Mouse (Mus musculus) left cerebral cortex, adult 9 months (tissue): ENCODE data around the gene BC024978.

Source experiments
- DNase-seq, 2 experiments: peaks; one replicate each; pipeline ENCODE4 v3.0.0; 2022; ENCODE audit warnings: low spot score in 2 of 2

Gene BC024978

GRCm38 (mm10) chr7:27195681-27196611 lies at the start of gene BC024978, which contains the start of gene Snrpa:
Gene BC024978, plus strand, starts transcription at chr7:27195781.
Gene Snrpa, minus strand, starts transcription at chr7:27196271.
- DNase-seq = peak; percentile 99

GRCm38 (mm10) chr7:27153205-27153764 lies 42.3 kb upstream of the BC024978 start, which contains the start of gene Cyp2t4:
Gene Cyp2t4, plus strand, starts transcription at chr7:27153714.
- no peak for DNase-seq

- peak in 1 of 2 experiments; percentile 75 for DNase-seq
These were observed 39.6 kb upstream of the BC024978 start for GRCm38 (mm10) chr7:27156005-27156404.

GRCm38 (mm10) chr7:27158171-27158570 lies 37.4 kb upstream of the BC024978 start:
- DNase-seq = no peak

GRCm38 (mm10) chr7:27159256-27159655 lies 36.3 kb upstream of the BC024978 start:
- DNase-seq = no peak

- DNase-seq = peak; percentile 80 to 88
These were observed 35.7 kb upstream of the BC024978 start for GRCm38 (mm10) chr7:27159882-27160281.

DNA sequence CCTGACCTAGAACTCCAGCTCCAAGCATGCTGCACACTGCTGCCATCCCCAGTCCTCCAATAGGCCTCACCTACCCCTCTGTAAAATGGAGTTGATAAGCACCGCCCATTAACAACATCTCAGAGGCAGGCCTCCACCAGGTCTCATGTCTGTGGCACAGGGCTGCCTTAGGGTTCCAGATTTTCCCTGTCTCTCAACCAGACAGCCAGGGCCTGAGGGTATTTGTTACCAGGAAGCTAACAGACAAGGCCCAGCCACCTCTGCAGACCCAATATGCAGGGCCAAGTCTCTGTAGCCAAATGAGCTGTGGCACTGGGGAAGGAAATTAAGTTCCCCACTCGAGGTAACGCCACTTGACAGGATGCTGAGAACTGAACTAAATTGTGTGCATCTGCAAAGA lies 34.7 kb upstream of the BC024978 start:
- DNase-seq = no peak

DNA sequence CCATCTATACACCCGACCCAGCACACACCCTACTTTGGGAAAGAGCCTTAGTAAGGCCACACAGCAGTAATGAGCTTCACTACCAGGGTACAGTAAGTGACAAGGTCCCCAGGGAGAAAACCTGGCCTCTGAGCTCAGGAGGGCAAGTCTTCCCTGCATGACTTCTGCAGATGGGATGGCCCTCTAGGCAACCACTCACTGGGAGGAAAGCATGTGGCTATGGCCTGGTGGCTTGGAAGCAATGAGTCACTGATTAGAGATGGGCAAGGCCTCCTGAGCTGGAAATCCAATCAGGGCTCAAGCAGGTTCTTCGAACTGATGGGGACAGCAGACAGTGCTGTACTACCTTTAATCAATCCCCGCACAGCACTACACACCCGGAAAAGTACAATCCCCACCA lies 33.8 kb upstream of the BC024978 start:
- no peak for DNase-seq

- no peak for DNase-seq
These were observed 32.7 kb upstream of the BC024978 start for GRCm38 (mm10) chr7:27162780-27163449.

GRCm38 (mm10) chr7:27163450-27163805 lies 32.2 kb upstream of the BC024978 start:
- DNase-seq = no peak

DNA sequence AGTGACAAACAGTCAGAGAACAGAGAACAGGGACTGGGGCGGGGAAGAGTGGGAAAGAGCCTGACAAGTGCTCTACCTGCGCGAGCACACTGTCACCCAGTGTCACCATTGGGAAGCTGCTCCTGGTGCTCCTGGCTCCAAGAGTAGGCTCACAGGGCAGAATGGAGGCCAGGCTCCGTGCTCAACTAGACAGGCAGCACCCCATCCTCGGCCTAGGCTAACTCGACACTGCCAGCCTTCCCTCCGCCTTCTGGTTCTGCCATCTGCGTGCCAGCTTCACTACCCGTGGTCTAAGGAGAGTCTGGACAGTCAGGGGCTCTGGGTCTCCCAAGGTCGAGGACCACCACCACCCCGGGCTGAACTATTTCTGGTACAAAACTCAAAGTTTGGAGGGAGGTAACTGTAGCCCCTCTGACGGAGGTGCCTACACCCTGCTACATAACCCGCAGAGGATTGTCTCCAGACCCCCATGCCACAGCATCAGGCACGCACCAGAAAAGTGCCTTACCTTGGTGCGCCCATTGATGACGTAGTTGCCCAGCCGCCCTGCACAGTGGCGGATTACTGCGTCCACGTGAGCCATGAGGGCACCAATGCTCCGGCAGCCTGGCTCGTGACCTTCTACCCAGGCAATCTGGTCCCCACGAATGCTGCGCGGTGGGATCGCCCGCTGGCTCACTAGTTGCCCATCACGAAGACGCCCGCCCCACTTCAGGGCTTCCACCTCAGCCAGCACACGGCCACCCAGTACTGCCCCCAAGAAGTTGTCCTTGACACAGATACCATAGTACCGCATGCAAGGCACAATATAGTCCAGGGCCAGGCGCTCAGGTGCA lies 31.3 kb upstream of the BC024978 start:
- peak in 1 of 2 experiments; percentile 40 for DNase-seq

GRCm38 (mm10) chr7:27165007-27165655 lies 30.4 kb upstream of the BC024978 start:
- peak in 1 of 2 experiments; percentile 37 for DNase-seq

DNA sequence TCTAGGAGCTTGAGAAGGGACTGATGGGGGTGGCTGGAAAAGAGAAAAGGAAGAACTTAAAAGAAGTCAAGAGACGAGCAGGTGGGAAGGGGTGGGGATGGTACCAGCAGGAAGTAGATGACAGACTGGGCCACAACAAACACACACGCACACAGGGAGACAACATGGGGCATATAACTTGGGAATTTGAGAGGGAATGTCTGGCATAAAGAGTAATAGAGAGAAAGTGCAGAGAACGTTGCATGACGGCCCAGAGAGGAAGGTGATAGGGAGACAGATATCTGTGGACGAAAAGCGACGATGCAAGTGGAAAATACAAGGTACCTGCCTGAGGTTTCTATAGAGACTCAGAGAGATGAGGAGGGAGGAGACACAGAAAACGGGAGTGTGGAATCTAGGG lies 29.9 kb upstream of the BC024978 start:
- no peak for DNase-seq

- peak in 1 of 2 experiments; percentile 64 for DNase-seq
These were observed 29.4 kb upstream of the BC024978 start for GRCm38 (mm10) chr7:27166229-27166613.

- DNase-seq = peak; percentile 88 to 95
These were observed 28.7 kb upstream of the BC024978 start, which contains the start of gene Egln2 for GRCm38 (mm10) chr7:27166614-27167474. Gene Egln2, minus strand, starts transcription at chr7:27166802.

- no peak for DNase-seq
These were observed 28.0 kb upstream of the BC024978 start for GRCm38 (mm10) chr7:27167475-27168094.

DNA sequence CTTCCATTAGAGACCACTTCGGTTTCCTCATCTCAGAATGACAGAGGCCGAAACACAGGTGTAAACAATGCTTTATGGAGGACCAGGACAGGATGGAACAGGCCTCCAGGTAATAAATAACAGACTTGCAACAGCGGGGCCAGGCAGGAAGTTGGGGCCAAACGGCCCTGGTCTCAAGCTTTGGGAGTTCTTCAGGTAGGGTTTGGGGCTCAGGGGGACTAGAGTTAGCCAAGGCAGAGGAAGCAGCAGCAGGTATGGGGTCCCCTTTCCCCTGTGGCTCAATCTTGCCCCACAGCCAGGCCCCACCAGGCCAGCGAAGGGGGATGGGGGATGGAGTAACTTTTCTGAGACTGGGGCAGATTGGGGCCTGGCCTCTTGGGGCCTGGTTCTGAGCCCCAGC lies 27.2 kb upstream of the BC024978 start:
- DNase-seq = no peak

- DNase-seq = no peak
These were observed 24.6 kb upstream of the BC024978 start for GRCm38 (mm10) chr7:27170981-27171380.

DNA sequence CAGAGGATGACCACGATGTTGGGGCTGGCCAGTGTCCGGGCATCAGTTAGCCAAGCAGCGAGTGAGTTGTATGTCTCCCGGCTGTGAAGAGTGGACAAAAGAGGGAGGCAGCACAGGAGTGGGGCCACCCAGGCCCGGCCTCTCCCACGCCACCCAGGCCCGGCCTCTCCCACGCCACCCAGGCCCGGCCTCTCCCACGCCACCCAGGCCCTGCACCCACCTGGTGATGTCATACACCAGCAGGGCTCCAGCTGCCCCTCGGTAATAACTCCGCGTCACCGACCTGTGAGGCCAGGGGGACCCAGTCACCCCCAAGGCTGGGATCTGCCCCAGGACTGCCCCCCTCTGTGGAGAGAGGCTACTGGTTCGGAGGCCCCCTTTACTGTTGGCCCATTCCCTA lies 21.1 kb upstream of the BC024978 start:
- no peak for DNase-seq
